Mouse (Mus musculus): ENCODE results near the gene Cenpb.

DNA sequence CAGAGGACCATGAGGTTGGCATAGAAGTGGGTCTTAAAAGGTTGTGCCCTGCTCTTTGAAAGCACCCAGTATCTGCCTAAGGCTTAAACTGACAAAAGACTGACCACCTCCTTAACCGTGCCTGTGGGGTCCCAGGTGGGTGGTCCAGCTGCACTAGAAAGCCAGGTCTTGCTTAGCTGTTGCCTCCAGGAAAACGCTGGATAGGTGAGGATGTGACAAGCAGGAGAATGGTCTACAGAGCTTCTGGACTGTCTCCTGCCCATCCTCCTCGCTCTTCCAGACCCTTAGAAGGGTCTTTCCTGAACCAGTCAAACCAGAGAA is 7.7 kb upstream of the Cenpb start:
- TF ChIP-seq MYOG (IDR thresholded peaks at IDR 0.05; ENCODE audit: control insufficient read depth in 1 of 3, insufficient read depth in 1 of 3, insufficient read length in 2 of 3, low read depth in 2 of 3) (no peak), MYOD1 (IDR thresholded peaks at IDR 0.05; ENCODE audit: control insufficient read depth in 1 of 3, insufficient read length in 2 of 3, low read depth in 2 of 3) (no peak)

All from myocyte (in vitro differentiated cells).